ENCODE assay signal across 21 mouse cellular contexts in the genomic region with DNA sequence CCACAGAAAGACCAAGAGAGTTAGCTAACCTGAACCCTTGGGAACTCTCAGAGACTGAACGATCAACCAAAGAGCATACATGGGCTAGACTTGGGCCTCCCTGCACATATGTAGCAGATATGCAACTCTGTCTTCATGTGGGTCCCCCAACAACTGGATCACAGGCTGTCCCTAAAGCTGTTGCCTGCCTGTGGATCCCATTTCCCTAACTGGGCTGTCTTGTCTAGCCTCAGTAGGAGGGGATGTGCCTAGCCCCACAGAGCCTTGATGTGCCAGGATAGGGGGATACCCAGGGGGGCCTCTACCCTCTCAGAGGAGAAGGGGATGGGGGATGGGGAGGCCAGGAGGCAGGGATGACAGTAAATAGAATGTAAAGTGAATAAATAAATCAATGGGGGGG. TPM values are rescaled to one million over a fixed set of nuclear protein-coding genes. Genes with fewer than 3 reads are reported as not detected.
"Had no signal": no experiment of that assay in that cellular context is flagged by ENCODE, and none has a peak within 500 bp of the region (broad histone marks: within the 10 kb centered on the region; RNA-seq: fewer than 3 reads in every experiment).

No protein-coding gene starts in this region.

- H3K27ac ChIP-seq: neural tube, embryonic 13.5 days; neural tube, embryonic 15.5 days; stomach, embryonic 15.5 days; stomach, postnatal 0 days had no signal

- H3K4me2 ChIP-seq: neural tube, embryonic 13.5 days; neural tube, embryonic 15.5 days; stomach, embryonic 15.5 days had no signal

- H3K4me3 ChIP-seq: neural tube, embryonic 13.5 days; neural tube, embryonic 15.5 days; stomach, embryonic 15.5 days had no signal

- H3K36me3 ChIP-seq: neural tube, embryonic 15.5 days; stomach, embryonic 15.5 days had no signal

- H3K4me1 ChIP-seq: neural tube, embryonic 13.5 days; neural tube, embryonic 15.5 days; stomach, embryonic 15.5 days had no signal

- DNase-seq: retina, postnatal 1 day; right cerebral cortex, adult 18-20 months; right cerebral cortex, postnatal 14 days; right cerebral cortex, postnatal 25 days; right cerebral cortex, postnatal 4 days; spleen, adult 18-20 months; thymus, adult 18-20 months; thymus, adult 2 months; thymus, postnatal 14 days; thymus, postnatal 25 days; thymus, postnatal 36 days; thymus, postnatal 4 days had no signal

- H3K9me3 ChIP-seq: neural tube, embryonic 13.5 days; neural tube, embryonic 15.5 days; stomach, embryonic 15.5 days had no signal

- H3K27me3 ChIP-seq: neural tube, embryonic 13.5 days; neural tube, embryonic 15.5 days; stomach, embryonic 15.5 days had no signal

- H3K9ac ChIP-seq: neural tube, embryonic 13.5 days; neural tube, embryonic 15.5 days; stomach, embryonic 15.5 days had no signal

RNA-seq across cellular contexts. Expression of a gene that starts 44.2 kb away (rescaled TPM):
- total RNA-seq: neutrophil, adult 5-6 weeks had no signal
- polyA plus RNA-seq: neural tube, embryonic 13.5 days; neural tube, embryonic 14.5 days; neural tube, embryonic 15.5 days; small intestine, adult 2 months; stomach, embryonic 14.5 days; stomach, embryonic 15.5 days; stomach, embryonic 16.5 days; stomach, postnatal 0 days had no signal
